Mouse (Mus musculus): ENCODE data around the gene Grm8.

The Grm8 gene

DNA sequence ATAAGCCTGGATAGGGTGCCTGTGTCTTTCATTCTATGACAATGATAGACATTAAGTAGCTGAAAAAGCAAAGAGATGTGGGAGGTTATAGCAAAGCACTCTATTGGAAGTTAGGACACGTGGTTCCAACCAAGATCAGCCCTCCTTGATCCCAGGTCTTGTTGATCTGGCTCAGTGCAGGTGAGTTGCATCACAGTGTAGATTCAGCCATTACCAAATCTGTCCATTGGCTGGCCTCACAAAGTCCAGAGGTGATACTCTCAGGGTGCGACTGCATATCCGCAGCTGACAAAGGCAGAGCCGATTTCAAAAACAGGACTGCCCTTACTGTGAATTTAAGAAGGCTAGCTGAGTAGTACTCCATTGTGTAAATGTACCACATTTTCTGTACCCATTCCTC lies 103.0 kb downstream of the Grm8 start:
- DNase-seq: no peak

DNA sequence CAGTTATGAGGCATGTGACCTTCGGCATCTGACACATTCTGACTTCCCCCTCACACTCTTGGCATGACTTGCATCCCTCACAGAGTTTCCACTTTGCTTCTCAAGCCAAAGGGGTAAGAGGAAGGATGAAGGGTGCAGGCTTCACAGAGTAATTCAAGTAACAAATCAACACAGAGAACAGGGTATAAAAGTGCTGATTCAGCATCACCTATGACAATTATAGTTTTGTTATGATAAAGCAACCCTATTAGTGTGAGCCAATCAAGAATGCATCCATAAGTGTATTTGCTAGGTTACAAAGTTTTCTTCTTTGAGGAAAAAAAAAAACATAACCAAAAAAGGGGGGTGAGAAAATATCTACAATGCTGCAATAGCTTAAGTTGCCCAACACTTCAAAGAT lies 117.3 kb downstream of the Grm8 start:
- DNase-seq: no peak

DNA sequence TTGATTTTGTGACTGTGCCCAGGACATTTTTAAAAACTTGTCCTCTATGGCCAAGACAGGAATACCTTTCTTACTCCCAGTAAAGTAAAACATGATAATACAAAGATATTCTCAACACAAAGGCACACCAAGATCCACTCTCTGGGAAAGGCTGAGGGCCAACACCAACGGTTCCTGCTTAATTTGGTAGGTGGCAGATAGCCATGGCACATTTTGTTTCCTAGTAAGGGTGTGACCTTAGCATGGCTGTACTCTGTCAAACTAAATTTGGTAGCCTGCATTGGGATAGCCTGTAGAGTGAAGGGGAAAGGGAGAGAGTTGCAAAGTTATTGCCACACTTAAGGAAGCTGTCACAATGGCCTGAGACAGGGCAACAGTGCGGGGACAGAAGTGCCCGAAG lies 128.0 kb downstream of the Grm8 start:
- no peak for DNase-seq

DNA sequence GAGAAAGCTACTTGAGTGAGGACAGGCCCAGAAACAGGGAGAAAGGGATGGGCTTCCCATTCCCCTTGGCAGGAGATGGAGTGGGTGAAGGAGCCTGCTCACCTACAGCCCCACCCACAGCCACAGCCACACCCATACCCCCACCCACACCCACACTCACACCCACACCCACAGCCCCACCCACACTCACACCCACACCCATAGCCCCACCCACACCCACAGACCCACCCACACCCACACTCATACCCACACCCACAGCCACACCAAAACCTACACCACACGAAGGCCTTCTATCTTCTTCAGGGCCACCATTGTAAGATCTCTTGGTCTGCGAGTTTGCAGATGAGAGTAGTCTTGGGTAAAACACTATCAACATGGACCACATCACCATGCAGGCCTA lies 137.7 kb downstream of the Grm8 start:
- no peak for DNase-seq

DNA sequence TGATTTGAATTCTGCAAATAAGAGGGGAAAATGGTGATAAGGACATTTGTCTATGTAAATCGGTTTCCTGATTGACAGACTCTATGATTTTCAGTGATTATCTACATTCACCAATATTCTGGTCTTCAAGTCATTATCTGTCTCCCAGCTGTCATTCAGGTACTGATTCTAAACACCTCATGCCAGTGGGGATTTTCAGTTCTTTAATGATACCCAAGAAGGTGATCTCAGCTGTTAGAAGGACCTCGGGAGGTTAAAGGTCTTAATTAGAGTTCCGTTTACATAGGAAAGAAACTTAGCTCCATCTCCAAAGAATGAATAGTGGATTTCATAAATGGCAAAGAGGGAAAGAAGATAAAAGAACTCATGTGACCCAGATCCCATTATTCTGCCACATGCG lies 143.7 kb downstream of the Grm8 start:
- DNase-seq: no peak

DNA sequence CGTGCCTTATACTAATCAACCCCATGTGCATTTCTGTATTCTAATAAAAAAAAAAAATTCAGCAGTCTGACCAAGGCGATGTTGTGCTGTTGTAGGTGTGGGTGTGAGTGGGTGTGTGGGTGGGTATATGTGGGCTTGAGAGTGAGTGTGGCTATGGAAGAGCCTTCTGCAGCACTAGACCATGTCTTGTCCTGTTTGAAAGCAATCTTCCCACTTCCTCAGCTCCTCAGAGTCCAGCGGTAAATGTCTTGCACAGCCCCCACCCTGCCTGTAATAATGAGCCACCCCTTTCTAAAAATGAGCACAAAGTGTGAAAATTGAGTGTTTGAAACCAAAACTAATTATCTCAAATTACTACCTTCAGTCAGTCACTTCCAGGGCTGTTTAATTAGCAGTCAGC lies 152.4 kb downstream of the Grm8 start:
- DNase-seq: no peak

DNA sequence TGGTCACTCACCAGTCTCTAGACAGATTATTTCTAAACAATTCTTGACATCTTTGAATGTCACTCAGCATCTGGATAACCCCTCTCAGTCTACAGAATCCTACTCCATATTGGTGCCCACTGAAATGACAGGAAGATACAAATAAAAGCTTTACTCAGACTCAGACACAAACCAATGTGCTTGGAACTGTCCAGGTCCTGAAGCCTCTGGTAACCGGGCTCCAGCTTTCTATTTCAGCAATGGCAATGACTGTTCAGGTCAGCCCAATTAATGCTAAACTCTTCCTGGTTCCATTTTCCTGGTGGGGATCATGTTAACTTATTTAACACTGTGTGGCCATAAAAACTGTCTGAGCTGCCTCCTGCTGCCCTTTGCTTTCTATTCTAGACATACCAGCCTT lies 153.0 kb downstream of the Grm8 start:
- DNase-seq: no peak

DNA sequence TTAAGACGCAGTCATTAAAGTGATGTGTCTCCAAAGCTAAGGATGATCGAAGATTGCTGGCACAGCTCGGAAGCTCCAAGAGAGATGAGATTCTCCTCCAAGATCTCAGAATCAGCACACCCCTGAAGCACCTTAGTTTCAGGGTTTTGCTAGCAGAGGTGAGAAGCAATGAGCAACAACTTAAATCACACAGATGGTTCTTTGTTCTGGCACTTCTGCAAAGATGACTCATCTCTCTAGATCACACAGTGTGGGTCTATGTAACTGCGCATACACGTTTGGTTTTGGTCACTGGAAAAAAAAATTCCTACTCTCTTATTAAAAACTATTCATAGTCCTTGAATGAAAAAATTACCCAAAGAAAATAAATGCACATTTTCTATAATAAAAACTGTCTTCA lies 157.6 kb downstream of the Grm8 start:
- no peak for DNase-seq

DNA sequence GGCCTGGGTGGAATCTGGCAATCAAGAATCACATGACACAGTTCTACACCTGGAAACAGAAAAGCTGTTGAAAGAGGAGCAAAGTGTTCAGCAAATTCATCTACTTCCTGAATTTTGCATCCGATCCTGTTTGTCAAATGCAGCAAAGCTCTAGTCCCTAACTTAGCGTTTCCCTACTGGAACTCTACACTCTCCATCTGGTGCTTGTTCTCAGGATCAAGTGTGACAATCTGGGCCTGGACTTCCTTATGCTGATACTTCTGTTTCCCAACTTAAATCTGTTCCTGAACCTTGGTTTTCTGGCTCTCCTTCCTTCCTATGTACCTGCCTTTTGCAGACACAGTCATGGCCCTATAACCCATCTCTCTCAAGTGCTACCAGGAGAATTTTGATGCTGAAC lies 166.1 kb downstream of the Grm8 start:
- DNase-seq: no peak

DNA sequence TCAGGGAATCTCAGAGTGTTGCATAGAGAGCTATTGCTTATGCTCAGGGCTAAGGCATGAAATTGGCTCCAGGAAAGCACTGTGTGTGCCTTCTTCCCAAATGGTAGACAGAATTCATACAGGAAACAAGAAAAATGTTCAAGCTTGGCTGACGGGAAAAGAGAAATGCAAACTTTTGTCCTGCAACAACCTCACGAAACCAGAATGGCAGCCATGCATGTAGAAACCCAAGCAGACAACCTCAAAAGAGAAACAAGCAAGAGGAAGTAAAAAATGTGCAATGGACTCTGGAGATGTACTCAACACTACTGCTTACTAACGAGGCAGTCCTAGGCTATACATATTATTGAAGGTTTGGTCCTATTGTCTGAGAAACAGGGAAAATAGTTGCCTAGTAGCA lies 167.9 kb downstream of the Grm8 start:
- DNase-seq: no peak

DNA sequence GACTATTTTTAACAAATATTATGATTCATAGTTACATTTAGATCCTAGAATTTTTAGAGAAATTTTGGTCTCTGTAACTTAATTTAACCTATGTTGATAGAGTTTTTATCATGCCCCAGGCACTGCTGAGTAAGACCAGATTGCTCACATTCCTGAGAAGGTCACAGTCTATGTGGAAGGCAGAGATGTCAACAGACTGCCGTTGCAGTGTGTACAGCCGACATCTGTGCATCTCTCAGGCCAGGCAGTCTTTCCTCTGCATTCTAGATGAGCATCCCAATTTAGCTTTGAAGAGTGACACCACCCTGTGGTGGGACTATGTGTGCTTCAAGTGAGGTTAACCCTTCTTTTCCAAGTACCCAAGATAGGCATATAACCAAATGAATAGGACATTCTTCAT lies 169.7 kb downstream of the Grm8 start:
- no peak for DNase-seq

DNA sequence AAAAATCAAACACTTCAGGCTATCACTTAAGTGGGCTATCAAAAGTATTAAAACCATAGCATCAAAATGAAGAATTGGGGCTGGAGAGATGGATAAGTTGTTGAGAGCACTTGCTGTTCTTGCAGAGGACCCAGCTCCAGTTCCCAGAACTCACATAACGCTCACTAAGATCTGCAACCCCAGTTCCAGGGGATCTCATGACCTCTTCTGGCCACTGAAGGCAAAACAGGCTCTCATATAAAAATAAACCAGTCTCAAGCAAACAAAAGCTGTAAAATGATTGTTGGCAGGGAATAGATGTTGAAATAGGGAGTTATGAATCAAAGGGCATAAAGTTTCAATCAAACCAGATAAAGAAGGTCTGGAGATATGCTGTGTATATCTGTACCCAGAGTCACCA lies 171.1 kb downstream of the Grm8 start:
- DNase-seq: no peak

DNA sequence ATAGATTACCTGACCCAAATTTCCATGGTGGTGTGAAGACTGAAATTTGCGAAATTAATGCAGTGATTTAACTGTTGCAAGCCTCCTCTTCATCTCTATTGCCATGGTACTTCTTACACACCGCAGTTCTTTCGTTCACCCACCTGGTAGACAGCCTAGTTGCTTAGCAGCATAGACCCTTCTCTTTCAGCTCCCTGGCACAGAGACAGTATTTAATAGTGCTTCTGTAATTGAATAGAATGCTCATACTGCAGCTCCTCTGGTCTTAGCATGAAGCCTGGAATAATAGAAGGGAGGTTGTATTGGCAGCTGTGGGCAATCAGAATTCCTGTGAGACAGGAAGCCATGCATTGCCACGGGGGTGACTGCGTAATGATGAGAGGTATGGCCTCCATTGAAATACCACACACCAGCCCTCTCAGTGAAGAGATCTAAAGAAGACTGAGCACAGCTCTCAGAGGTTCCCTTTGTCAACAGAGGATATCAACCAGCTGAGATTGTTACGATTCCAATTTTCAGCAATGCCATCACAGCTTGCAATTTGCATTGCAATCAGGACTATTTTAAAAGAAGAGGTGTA lies 178.6 kb downstream of the Grm8 start:
- no peak for DNase-seq

DNA sequence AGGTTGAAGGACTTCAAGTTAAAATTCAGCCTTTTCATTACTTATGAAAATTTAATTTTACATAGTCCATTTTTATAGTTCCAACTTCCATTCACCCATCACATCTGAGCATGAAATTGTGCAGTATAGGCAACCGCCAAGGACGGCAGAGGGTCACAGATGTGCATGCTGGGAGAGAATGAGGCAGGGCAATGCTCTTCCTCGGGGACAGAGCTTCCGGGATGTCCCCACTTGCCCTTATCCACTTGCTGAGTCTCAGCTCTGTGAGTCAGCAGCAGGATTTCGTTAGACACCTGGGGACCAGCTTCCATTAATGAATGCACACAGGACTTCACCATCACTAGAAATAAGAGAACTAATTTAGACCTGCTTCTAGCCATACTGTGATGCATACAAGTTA lies 183.5 kb downstream of the Grm8 start:
- DNase-seq: no peak

DNA sequence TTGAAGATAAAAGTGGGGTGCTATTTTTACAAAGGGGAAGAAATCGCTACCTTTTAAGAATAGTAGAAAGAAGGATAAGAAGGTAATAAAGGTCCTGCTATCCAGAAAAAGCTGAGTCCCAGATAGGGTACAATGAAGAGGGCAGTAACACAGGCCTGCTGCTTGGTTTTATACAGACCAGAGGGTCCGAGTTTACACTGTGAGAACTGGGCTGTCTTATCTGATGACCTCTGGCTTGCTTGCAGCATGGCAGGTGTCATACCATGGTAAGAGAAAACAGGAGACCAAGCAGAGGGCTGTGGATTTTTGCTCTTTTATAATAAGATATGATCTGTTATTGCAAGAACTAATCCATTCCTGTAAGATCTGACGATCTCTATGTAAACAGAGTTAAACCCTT lies 206.9 kb downstream of the Grm8 start:
- DNase-seq: no peak

DNA sequence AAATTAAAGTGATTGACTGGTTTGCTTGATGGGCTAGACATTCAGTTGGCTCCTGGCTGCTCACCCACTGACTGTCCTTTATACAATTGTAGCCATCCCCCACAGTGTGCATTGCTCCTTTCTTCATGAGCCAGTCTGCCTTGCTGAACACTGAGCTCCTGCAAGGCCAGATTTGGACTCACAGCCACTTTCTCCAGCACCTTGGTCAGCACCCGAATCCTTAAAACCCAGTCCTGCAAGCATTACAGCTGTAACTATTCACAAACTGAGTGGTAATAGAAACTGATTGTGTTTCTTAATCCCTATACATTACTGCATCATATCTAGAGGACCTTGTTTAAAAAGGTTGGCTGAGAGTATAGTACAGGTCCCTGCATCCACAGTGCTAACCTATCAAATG lies 221.7 kb downstream of the Grm8 start:
- no peak for DNase-seq

DNA sequence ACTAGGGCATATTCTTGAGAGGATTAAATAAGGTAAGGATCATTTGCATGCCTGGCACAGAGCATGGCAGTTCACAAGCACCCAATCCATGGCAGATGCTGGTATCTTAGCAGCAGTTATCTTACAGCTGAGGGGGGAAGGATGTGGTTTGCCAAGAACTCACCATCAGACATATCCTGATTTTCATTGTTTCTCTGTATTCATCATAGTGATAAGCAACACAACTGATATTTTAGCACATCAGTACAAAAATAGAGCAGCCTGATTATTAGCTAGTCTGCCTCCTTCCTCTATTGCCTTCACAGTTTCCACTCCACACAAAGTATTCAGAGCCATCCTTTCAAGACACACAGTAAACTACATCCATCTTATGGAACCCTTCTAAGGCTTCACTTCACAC lies 230.6 kb downstream of the Grm8 start:
- no peak for DNase-seq

DNA sequence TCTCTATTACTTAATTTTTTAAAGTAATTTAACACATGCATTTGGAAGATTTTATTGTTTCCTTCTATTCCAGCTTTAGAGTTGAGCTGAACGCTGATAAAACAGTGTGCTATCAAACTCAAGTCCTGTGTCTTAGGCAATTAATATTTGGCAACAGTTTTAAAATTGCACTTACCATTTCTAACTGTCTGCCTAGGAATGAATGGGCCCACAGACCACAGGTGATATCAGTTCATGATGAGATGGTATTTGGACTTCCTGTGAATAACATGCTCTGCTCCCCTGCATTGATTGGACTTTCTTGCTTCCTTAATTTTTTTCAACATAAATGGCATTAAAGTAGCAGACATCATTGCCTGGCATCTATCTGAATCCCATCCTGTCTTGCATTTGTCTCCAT lies 232.8 kb downstream of the Grm8 start:
- no peak for DNase-seq

DNA sequence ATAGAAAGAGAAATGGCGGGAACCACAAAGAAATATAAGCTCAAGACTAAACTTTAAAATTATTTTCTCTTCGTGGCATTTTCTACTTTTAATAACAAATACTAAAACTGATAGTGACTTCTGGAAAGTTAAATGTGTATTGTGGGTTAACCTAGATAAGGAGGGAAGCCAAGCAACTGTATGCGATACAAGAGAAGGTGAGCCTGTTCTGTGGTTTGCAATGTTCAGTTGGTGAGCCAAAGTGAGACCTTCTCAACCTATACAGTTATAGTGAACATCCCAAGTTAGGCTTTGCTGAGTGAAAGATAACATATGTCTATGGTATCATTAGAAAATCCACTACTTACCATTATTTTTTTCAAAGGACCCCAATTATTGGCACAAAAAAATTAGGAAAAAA lies 233.6 kb downstream of the Grm8 start:
- no peak for DNase-seq

DNA sequence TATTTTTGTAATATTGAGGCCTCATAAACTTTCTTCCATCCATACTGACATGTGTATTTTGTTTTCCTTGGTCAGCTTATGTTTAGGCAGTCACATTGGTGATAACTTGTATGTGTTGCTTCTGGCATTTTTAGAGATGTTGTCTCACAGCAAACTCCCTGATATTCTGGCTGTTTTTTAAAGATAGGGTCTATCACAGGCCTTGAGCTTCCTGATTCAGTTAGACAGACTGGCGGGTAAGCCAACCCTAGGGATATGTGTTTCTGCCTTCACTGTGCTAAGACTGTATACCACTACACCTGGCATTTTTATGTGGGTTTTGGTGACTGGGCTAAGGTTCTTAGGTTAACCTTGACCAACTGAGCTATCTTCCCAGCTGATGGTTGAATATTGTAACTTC lies 239.8 kb downstream of the Grm8 start:
- no peak for DNase-seq

DNA sequence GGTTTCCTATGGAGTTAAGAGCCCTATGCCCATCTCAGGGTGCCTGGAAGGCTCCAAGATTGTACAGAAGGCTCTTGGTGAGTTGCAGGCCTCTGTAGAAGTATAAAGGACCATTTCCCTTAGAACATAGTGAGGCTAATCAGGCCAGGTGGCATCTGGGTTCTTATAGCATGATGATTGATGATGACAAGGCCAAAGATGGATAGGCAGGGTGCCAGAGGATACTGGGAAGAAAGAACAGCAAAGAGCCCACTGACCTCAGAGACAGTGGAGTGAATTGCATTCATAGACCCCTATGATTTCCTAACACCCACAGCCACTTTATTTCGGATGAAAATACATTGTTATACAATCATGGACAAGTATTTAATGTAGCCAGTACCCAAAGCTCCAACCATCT lies 242.1 kb downstream of the Grm8 start:
- no peak for DNase-seq

DNA sequence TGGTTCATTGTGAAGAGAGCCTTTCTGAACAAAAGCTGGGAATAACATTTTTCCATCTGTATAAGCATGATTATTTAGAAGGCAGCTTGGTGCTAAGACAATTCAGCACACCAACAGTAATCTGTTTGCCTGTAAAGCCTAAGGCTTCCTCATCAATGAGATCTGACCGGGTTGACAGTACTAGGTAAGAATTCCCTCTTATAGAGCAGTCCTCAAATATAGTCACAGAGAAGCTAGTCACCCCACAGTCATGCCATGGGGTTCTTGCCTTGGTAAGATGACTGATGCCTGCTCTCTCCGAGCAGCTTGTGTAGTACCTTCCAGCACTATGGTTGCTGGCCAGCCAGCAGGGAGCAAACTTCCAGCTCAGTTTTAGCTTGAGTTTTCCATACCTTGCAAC lies 246.6 kb downstream of the Grm8 start:
- no peak for DNase-seq

DNA sequence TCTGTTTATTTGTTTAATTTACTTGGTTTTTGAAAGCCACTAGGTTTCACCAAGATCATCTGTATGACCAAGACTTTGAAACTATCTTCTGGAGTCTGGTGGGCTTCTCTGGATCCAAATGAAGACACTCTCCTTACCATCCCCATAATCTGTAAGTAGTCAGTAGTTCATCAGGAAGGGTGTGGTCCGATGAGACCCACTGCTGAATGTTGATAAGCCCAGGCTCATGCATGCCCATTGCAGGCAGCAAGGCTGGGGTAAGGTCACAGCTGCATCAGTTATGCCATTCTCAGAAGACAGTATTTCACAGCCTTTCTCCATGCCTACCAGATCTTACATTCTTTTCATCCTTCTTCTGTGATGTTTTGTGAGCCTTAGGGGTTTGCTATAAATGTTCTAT lies 247.1 kb downstream of the Grm8 start:
- no peak for DNase-seq

DNA sequence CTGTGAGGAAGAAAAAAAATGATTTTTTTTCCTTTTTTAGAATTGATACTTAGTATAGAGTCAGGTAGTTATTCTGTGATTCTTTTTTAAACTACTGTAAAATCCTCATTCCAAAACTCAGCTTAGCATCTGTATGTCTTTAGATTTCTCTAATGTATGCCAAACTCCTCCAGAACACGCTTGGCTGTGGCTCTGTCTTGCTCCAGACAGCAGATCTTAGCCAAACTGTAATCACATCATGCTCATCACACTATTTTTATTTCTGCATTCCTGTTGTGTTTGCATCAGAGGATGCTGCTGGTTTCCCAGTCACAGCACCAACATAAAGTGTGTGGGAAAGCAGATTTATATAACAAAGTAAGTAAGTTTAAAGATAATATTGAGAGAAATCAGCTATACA lies 249.2 kb downstream of the Grm8 start:
- no peak for DNase-seq

DNA sequence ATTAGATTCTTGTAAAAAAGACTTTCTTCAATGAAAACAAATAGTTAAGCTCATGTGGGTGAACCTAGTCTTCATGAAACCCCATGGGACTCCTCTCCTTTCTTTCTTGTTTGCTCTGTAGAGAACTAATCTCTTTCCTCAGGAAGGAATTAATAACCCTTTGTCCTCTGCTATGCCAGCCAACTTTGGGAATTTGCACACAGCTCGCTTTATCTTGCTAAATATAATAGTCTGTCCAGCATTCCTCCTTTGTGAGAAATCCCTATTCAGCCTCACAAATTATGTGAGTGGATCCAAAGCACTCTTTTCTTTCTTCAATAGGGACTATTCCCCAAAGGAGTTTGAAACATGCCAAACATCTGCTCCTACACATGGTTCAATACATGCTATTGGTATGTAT lies 285.3 kb downstream of the Grm8 start:
- no peak for DNase-seq

DNA sequence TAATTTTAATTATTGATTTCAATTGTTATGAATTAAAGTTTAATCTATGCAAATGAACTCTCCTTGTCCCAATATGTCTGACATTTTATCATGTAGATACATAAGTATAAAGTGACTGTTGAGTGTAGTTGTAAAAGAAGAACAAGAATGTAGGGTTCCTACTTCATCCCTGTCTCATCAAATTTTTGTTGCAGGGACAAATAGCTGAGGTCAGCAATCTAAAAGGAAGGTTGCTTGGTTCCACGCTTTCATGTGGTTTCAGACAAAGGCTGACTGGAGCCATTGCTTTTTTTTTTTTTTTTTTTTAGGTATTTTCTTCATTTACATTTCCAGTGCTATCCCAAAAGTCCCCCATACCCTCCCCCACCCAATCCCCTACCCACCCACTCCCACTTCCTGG lies 298.8 kb downstream of the Grm8 start:
- DNase-seq: no peak

All from cerebellum, postnatal 25 days (tissue).